Mouse (Mus musculus) lung, postnatal 0 days (tissue): ENCODE measurements at regions not wholly inside any gene's neighbourhood (a gene's known extent, or its start where the extent isn't known, plus 50 kb on each side); places are given as distances from the start of the nearest gene placed in this dataset.

ENCODE experiments used
- CTCF ChIP-seq: IDR thresholded peaks from 2 replicates; pipeline ENCODE4 v1.5.1; 2016; ENCODE audit warnings: antibody characterized with exemption, mild to moderate bottlenecking
- EP300 ChIP-seq: IDR thresholded peaks from 2 replicates; pipeline ENCODE4 v1.6.1; 2016; ENCODE audit warnings: antibody characterized with exemption, mild to moderate bottlenecking, control low read depth

GRCm38 (mm10) chrX:156673661-156674060 lies 741.5 kb downstream of the Phex start:
- TF ChIP-seq CTCF, result no peak
- no peak for TF ChIP-seq EP300
